Mouse (Mus musculus) forebrain, embryonic 14.5 days (tissue): Measurements from ENCODE around the gene Vmo1. TPM values are rescaled to one million over a fixed set of nuclear protein-coding genes. Genes with fewer than 3 reads are reported as not detected.
"Not testable (repeated sequence)": the region's sequence is repeated elsewhere in the genome, so short reads cannot be mapped to it uniquely, and the experiment has no call there.

Experiments used
- ATAC-seq: fragments of 200-750 bp; cut with Nextera tagmentation; 2 replicates; pipeline ENCODE4 v1.8.0; 2017; ENCODE audit warnings: mild to moderate bottlenecking, moderate library complexity
- DNase-seq: peaks from one replicate; pipeline ENCODE4 v3.0.0-alpha.2; 2015; ENCODE audit warnings: low spot score
- H3K27ac ChIP-seq: fragments of 300-500 bp; sonication (generic); 2 replicates; pipeline ENCODE4 v1.5.1; 2014; ENCODE audit warnings: low read depth, mild to moderate bottlenecking, control low read depth, low read length, moderate library complexity
- H3K27me3 ChIP-seq: fragments of 300-500 bp; sonication (generic); replicated peaks from 2 replicates; pipeline ENCODE4 v1.6.1; 2014; ENCODE audit warnings: low read length, control low read depth, mixed read lengths; ENCODE audit not compliant: control insufficient read depth, insufficient read depth
- H3K36me3 ChIP-seq: fragments of 300-500 bp; sonication (generic); 2 replicates; pipeline ENCODE4 v1.6.1; 2014; ENCODE audit warnings: low read length, control low read depth; ENCODE audit not compliant: control insufficient read depth, insufficient read depth
- H3K4me1 ChIP-seq: fragments of 300-500 bp; sonication (generic); 2 replicates; pipeline ENCODE4 v1.6.1; 2014; ENCODE audit warnings: antibody characterized with exemption, low read length, control low read depth; ENCODE audit not compliant: control insufficient read depth, insufficient read depth
- H3K4me2 ChIP-seq: fragments of 300-500 bp; sonication (generic); 2 replicates; pipeline ENCODE4 v1.6.1; 2014; ENCODE audit warnings: mild to moderate bottlenecking, control low read depth, low read length
- H3K4me3 ChIP-seq: fragments of 300-500 bp; sonication (generic); 2 replicates; pipeline ENCODE4 v1.5.1; 2014; ENCODE audit warnings: low read depth, low read length, control low read depth
- H3K9ac ChIP-seq: fragments of 300-500 bp; sonication (generic); 2 replicates; pipeline ENCODE4 v1.6.1; 2014; ENCODE audit warnings: mild to moderate bottlenecking, low read length, control low read depth, moderate library complexity
- H3K9me3 ChIP-seq: fragments of 300-500 bp; sonication (generic); replicated peaks from 2 replicates; pipeline ENCODE4 v1.6.1; 2016; ENCODE audit warnings: low read length, control low read depth, mixed read lengths; ENCODE audit not compliant: control insufficient read depth
- WGBS: fragments of 180-500 bp; shearing (Covaris S2); extraction: QIAGEN DNeasy Blood & Tissue Kit; methylation state at CpG from one replicate; pipeline ENCODE4 v1.1.7; 2014; 5-methylcytosine and 5-hydroxymethylcytosine counted together
- polyA plus RNA-seq: library from polyadenylated mRNA; unstranded; fragments of >200 nt; fragmentation: Nextera tagmentation; extraction: Ambion mirVana; gene quantifications from 2 replicates; pipeline ENCODE4 v1.2.1, GENCODE M21; 2014

Vmo1 gene
- polyA plus RNA-seq, 1 experiment from 2014 or later, result 0.37 TPM

DNA sequence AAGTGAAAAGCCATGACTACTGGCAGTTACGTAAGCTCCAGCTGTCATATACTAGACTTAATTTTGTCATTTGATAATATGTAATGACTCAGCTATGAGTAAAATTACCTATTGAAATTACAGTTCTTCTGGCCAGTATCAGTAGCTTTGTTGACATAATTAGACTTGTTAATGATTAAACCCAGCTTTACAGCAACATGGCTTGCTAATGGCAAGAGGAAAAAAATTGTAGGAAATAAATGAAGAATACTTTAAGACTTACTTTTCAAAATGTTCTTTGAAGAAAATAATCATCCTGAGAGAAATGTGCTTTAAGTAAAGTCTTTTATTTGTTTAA lies 14.0 kb downstream of the Vmo1 start:
- H3K9ac ChIP-seq, result no peak overlapping the region
- H3K4me3 ChIP-seq, result no peak overlapping the region
- no peak for DNase-seq
- H3K27me3 ChIP-seq, result no peaks in the 10 kb centered on the region
- no peaks in the 10 kb centered on the region for H3K9me3 ChIP-seq
- no peaks in the 10 kb centered on the region for H3K4me1 ChIP-seq
- H3K36me3 ChIP-seq, result no peaks in the 10 kb centered on the region
- H3K27ac ChIP-seq, result no peak overlapping the region
- no peak overlapping the region for H3K4me2 ChIP-seq
- 98% methylated on average over 1 of the region's 1 CpGs for WGBS
- ATAC-seq, result no peak

GRCm38 (mm10) chr11:70499566-70500475 lies 14.6 kb downstream of the Vmo1 start:
- Histone ChIP-seq H3K9me3 (no peaks in the 10 kb centered on the region), H3K27ac (no peak overlapping the region), H3K4me2 (no peak overlapping the region), H3K36me3 (no peaks in the 10 kb centered on the region), H3K4me1 (no peaks in the 10 kb centered on the region), H3K4me3 (no peak overlapping the region), H3K27me3 (no peaks in the 10 kb centered on the region), H3K9ac (no peak overlapping the region)
- WGBS, result 67% methylated on average over 14 of the region's 14 CpGs
- no peak for ATAC-seq
- DNase-seq, result no peak

DNA sequence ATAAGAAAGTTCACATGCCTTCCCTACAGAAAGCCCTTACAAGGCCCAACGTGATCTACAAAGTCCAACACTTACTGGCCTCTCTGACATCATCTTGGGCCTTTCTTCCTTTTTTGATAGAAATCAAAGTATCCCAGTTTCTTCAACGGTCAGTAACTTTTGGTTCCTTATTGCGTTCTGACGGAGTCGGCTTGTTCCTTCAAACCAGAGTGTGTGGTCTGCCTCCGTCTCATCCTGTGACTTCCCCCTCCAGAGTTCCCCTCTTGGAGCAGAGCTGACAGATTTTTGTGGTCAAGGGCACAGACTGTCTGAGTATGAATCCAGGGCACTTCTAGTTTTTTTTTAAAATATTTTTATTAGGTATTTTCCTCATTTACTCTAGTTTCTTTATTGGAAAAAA lies 24.7 kb downstream of the Vmo1 start:
- Histone ChIP-seq H3K4me3 (no peak overlapping the region), H3K36me3 (no peaks in the 10 kb centered on the region), H3K4me2 (no peak overlapping the region), H3K27me3 (no peaks in the 10 kb centered on the region), H3K9ac (no peak overlapping the region), H3K9me3 (no peaks in the 10 kb centered on the region), H3K4me1 (no peaks in the 10 kb centered on the region), H3K27ac (no peak overlapping the region)
- ATAC-seq (no peak), DNase-seq (no peak)
- WGBS, result 90% methylated on average over 6 of the region's 6 CpGs

GRCm38 (mm10) chr11:70489138-70489537 lies 25.3 kb downstream of the Vmo1 start:
- no peak overlapping the region for H3K9ac ChIP-seq
- no peak overlapping the region for H3K4me3 ChIP-seq
- no peaks in the 10 kb centered on the region for H3K9me3 ChIP-seq
- H3K4me1 ChIP-seq, result no peaks in the 10 kb centered on the region
- 84% methylated on average over 3 of the region's 3 CpGs for WGBS
- H3K36me3 ChIP-seq, result no peaks in the 10 kb centered on the region
- no peak for ATAC-seq
- no peak overlapping the region for H3K4me2 ChIP-seq
- no peak for DNase-seq
- no peaks in the 10 kb centered on the region for H3K27me3 ChIP-seq
- no peak overlapping the region for H3K27ac ChIP-seq

- no peak for ATAC-seq
Observed at GRCm38 (mm10) chr11:70487816-70488215, 26.6 kb downstream of the Vmo1 start.

GRCm38 (mm10) chr11:70485498-70485897 lies 28.9 kb downstream of the Vmo1 start:
- Histone ChIP-seq H3K27me3 (no peaks in the 10 kb centered on the region), H3K9me3 (no peaks in the 10 kb centered on the region), H3K36me3 (no peaks in the 10 kb centered on the region), H3K4me1 (no peaks in the 10 kb centered on the region), H3K4me2 (no peak overlapping the region), H3K27ac (no peak overlapping the region), H3K9ac (no peak overlapping the region), H3K4me3 (no peak overlapping the region)
- ATAC-seq (no peak), DNase-seq (no peak)
- 53% methylated on average over 2 of the region's 2 CpGs for WGBS

More at GRCm38 (mm10) chr11:70487816-70488215, 26.6 kb downstream of the Vmo1 start:
- Histone ChIP-seq H3K4me3 (no peak overlapping the region), H3K27me3 (no peaks in the 10 kb centered on the region), H3K4me1 (no peaks in the 10 kb centered on the region), H3K9me3 (no peaks in the 10 kb centered on the region), H3K27ac (no peak overlapping the region), H3K4me2 (no peak overlapping the region), H3K36me3 (no peaks in the 10 kb centered on the region), H3K9ac (no peak overlapping the region)
- DNase-seq, result no peak
- 51% methylated on average over 4 of the region's 4 CpGs for WGBS

- Histone ChIP-seq H3K4me1 (no peaks in the 10 kb centered on the region), H3K4me2 (no peak overlapping the region), H3K27ac (no peak overlapping the region), H3K36me3 (no peaks in the 10 kb centered on the region), H3K9me3 (no peaks in the 10 kb centered on the region), H3K9ac (no peak overlapping the region), H3K4me3 (no peak overlapping the region), H3K27me3 (no peaks in the 10 kb centered on the region)
- ATAC-seq (no peak), DNase-seq (no peak)
- WGBS, result 81% methylated on average over 12 of the region's 12 CpGs
Observed at GRCm38 (mm10) chr11:70474872-70475534, 39.4 kb downstream of the Vmo1 start.

GRCm38 (mm10) chr11:70473291-70473690 lies 41.1 kb downstream of the Vmo1 start:
- WGBS, result 87% methylated on average over 5 of the region's 5 CpGs
- not testable (repeated sequence) for ATAC-seq, H3K4me2 ChIP-seq, H3K9ac ChIP-seq, H3K9me3 ChIP-seq, H3K4me3 ChIP-seq, H3K36me3 ChIP-seq, H3K4me1 ChIP-seq, DNase-seq, H3K27me3 ChIP-seq, H3K27ac ChIP-seq

- Histone ChIP-seq H3K4me1 (no peaks in the 10 kb centered on the region), H3K27me3 (no peaks in the 10 kb centered on the region), H3K9ac (no peak overlapping the region), H3K9me3 (no peaks in the 10 kb centered on the region), H3K4me3 (no peak overlapping the region), H3K36me3 (no peaks in the 10 kb centered on the region), H3K4me2 (no peak overlapping the region), H3K27ac (no peak overlapping the region)
- no peak for DNase-seq
- ATAC-seq, result no peak
Observed at GRCm38 (mm10) chr11:70472716-70473115, 41.7 kb downstream of the Vmo1 start.
